Mouse (Mus musculus): ENCODE measurements around the gene 2010315B03Rik.
"Not testable (repeated sequence)": the region's sequence is repeated elsewhere in the genome, so short reads cannot be mapped to it uniquely, and the experiment has no call there.

DNA sequence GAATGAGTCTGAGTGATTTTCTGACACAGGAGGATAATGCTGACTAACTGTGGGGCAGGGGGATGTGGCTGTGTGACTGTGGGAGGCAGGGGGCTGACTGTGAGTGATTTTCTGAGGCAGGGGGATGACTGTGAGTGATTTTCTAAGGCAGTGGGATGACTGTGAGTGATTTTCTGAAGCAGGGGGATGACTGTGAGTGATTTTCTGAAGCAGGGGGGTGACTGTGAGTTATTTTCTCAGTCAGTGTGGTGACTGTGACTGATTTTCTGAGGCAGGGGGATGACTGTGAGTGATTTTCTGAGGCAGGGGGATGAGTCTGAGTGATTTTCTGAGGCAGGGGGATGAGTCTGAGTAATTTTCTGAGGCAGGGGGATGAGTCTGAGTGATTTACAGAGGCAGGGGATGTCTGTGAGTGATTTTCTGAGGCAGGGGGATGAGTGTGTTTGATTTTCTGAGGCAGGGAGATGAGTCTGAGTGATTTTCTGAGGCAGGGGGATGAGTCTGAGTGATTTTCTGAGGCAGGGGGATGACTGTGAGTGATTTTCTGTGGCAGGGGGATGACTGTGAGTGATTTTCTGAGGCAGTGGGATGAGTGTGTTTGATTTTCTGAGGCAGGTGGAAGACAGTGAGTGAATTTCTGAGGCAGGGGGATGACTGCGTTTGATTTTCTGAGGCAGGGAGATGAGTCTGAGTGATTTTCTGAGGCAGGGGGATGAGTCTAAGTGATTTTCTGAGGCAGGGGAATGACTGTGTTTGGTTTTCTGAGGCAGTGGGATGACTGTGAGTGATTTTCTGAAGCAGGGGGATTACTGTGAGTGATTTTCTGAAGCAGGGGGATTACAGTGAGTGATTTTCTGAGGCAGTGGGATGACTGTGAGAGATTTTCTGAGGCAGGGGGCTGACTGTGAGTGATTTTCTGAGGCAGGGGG, 56.0 kb downstream of the 2010315B03Rik start:
- not testable (repeated sequence) for TF ChIP-seq POLR2A (IDR thresholded peaks at IDR 0.05; ENCODE audit: low read depth, low read length); CTCF (IDR thresholded peaks at IDR 0.05; ENCODE audit: extremely low read depth, insufficient read depth, insufficient read length, insufficient replicate concordance)

All from spleen, adult 2 months (tissue).